Mouse (Mus musculus): ENCODE data around the gene Fosl1. TPM values are rescaled to one million over a fixed set of nuclear protein-coding genes. Genes with fewer than 3 reads are reported as not detected.
"Not testable (repeated sequence)": the region's sequence is repeated elsewhere in the genome, so short reads cannot be mapped to it uniquely, and the experiment has no call there.

The Fosl1 gene
- polyA plus RNA-seq, 1 experiment from 2014 or later, result not detected

GRCm38 (mm10) chr19:5483386-5484359, 36.3 kb downstream of the Fosl1 start:
- Histone ChIP-seq H3K36me3 (peaks cover 81% of the 10 kb centered on the region), H3K27ac (no peak overlapping the region), H3K27me3 (ENCODE audit: insufficient read depth, poor library complexity, severe bottlenecking) (no peaks in the 10 kb centered on the region), H3K4me1 (replicated peaks) (peaks cover 22% of the 10 kb centered on the region), H3K4me3 (0 out of 2 replicates have a peak overlapping the region, but pooled peaks have one; percentile 2), H3K9me3 (no peaks in the 10 kb centered on the region)
- DNase-seq (ENCODE audit: low spot score), result no peak
- 96% methylated on average over 19 of the region's 19 CpGs for WGBS

GRCm38 (mm10) chr19:5484496-5484895, 37.1 kb downstream of the Fosl1 start:
- H3K36me3 ChIP-seq, result peaks cover 73% of the 10 kb centered on the region
- no peaks in the 10 kb centered on the region for H3K9me3 ChIP-seq
- H3K27me3 ChIP-seq (ENCODE audit: insufficient read depth, poor library complexity, severe bottlenecking), result no peaks in the 10 kb centered on the region
- no peak for DNase-seq (ENCODE audit: low spot score)
- H3K4me1 ChIP-seq (replicated peaks), result peaks cover 30% of the 10 kb centered on the region
- 91% methylated on average over 5 of the region's 5 CpGs for WGBS
- no peak overlapping the region for H3K27ac ChIP-seq
- H3K4me3 ChIP-seq, result no peak overlapping the region

- peaks cover 64% of the 10 kb centered on the region for H3K36me3 ChIP-seq
- no peaks in the 10 kb centered on the region for H3K27me3 ChIP-seq (ENCODE audit: insufficient read depth, poor library complexity, severe bottlenecking)
- 96% methylated on average over 8 of the region's 8 CpGs for WGBS
- H3K4me3 ChIP-seq, result no peak overlapping the region
- no peak for DNase-seq (ENCODE audit: low spot score)
- H3K4me1 ChIP-seq (replicated peaks), result peaks cover 38% of the 10 kb centered on the region
- H3K27ac ChIP-seq, result no peak overlapping the region
- H3K9me3 ChIP-seq, result no peaks in the 10 kb centered on the region
Measured at GRCm38 (mm10) chr19:5485371-5485770, 38.0 kb downstream of the Fosl1 start.

GRCm38 (mm10) chr19:5485821-5486220, 38.5 kb downstream of the Fosl1 start:
- peaks cover 59% of the 10 kb centered on the region for H3K36me3 ChIP-seq

GRCm38 (mm10) chr19:5486286-5486685, 38.9 kb downstream of the Fosl1 start:
- WGBS, result 88% methylated on average over 8 of the region's 8 CpGs
- Histone ChIP-seq H3K9me3 (no peaks in the 10 kb centered on the region), H3K36me3 (peaks cover 55% of the 10 kb centered on the region), H3K27ac (no peak overlapping the region), H3K4me1 (replicated peaks) (peaks cover 38% of the 10 kb centered on the region), H3K27me3 (ENCODE audit: insufficient read depth, poor library complexity, severe bottlenecking) (no peaks in the 10 kb centered on the region), H3K4me3 (no peak overlapping the region)
- DNase-seq (ENCODE audit: low spot score), result no peak

More at GRCm38 (mm10) chr19:5485821-5486220, 38.5 kb downstream of the Fosl1 start:
- Histone ChIP-seq H3K4me3 (no peak overlapping the region), H3K4me1 (replicated peaks) (peaks cover 38% of the 10 kb centered on the region), H3K27ac (no peak overlapping the region), H3K27me3 (ENCODE audit: insufficient read depth, poor library complexity, severe bottlenecking) (no peaks in the 10 kb centered on the region), H3K9me3 (no peaks in the 10 kb centered on the region)
- no peak for DNase-seq (ENCODE audit: low spot score)
- 95% methylated on average over 7 of the region's 7 CpGs for WGBS

GRCm38 (mm10) chr19:5486771-5487170, 39.4 kb downstream of the Fosl1 start:
- H3K36me3 ChIP-seq, result peaks cover 50% of the 10 kb centered on the region
- DNase-seq (ENCODE audit: low spot score), result no peak
- H3K4me1 ChIP-seq (replicated peaks), result peaks cover 40% of the 10 kb centered on the region
- 97% methylated on average over 4 of the region's 4 CpGs for WGBS
- peak overlapping the region; percentile 65 for H3K4me3 ChIP-seq
- H3K27me3 ChIP-seq (ENCODE audit: insufficient read depth, poor library complexity, severe bottlenecking), result no peaks in the 10 kb centered on the region
- H3K9me3 ChIP-seq, result no peaks in the 10 kb centered on the region
- no peak overlapping the region for H3K27ac ChIP-seq

- peak; percentile 96 for DNase-seq (ENCODE audit: low spot score)
- Histone ChIP-seq H3K27me3 (ENCODE audit: insufficient read depth, poor library complexity, severe bottlenecking) (no peaks in the 10 kb centered on the region), H3K4me1 (replicated peaks) (peaks cover 52% of the 10 kb centered on the region), H3K36me3 (peaks cover 49% of the 10 kb centered on the region), H3K9me3 (no peaks in the 10 kb centered on the region), H3K4me3 (peak within 1 kb of the TSS; percentile 65), H3K27ac (peak within 1 kb of the TSS; percentile 99)
- WGBS, result under 1% methylated on average over 39 of the region's 39 CpGs
Measured at GRCm38 (mm10) chr19:5487768-5488550, 40.6 kb downstream of the Fosl1 start, which contains the start of gene Mus81. TSS of gene Mus81 (minus strand) at chr19:5488402.

GRCm38 (mm10) chr19:5488878-5489571, 41.7 kb downstream of the Fosl1 start:
- Histone ChIP-seq H3K27ac (peak overlapping the region; percentile 99), H3K36me3 (peaks cover 49% of the 10 kb centered on the region), H3K9me3 (no peaks in the 10 kb centered on the region), H3K4me1 (replicated peaks) (peaks cover 57% of the 10 kb centered on the region), H3K27me3 (ENCODE audit: insufficient read depth, poor library complexity, severe bottlenecking) (no peaks in the 10 kb centered on the region), H3K4me3 (peak overlapping the region; percentile 65)
- peak; percentile 99 for DNase-seq (ENCODE audit: low spot score)
- WGBS, result under 1% methylated on average over 26 of the region's 26 CpGs

- not testable (repeated sequence) for H3K9me3 ChIP-seq; H3K27me3 ChIP-seq (ENCODE audit: insufficient read depth, poor library complexity, severe bottlenecking); DNase-seq (ENCODE audit: low spot score)
- peak overlapping the region; percentile 99 for H3K27ac ChIP-seq
- 58% methylated on average over 10 of the region's 10 CpGs for WGBS
- H3K4me3 ChIP-seq, result peak overlapping the region; percentile 99
- peaks cover 49% of the 10 kb centered on the region for H3K36me3 ChIP-seq
- H3K4me1 ChIP-seq (replicated peaks), result peaks cover 57% of the 10 kb centered on the region
Measured at GRCm38 (mm10) chr19:5489721-5490120, 42.4 kb downstream of the Fosl1 start.

GRCm38 (mm10) chr19:5490313-5490897, 43.1 kb downstream of the Fosl1 start, which contains the start of gene Cfl1:
TSS of gene Cfl1 (plus strand) at chr19:5490455.
- Histone ChIP-seq H3K36me3 (peaks cover 48% of the 10 kb centered on the region), H3K4me1 (replicated peaks) (peaks cover 57% of the 10 kb centered on the region), H3K27ac (peak within 1 kb of the TSS; percentile 99), H3K27me3 (ENCODE audit: insufficient read depth, poor library complexity, severe bottlenecking) (no peaks in the 10 kb centered on the region), H3K4me3 (peak within 1 kb of the TSS; percentile 99), H3K9me3 (no peaks in the 10 kb centered on the region)
- under 1% methylated on average over 62 of the region's 62 CpGs for WGBS
- peak; percentile 96 for DNase-seq (ENCODE audit: low spot score)

- H3K27ac ChIP-seq, result peak overlapping the region; percentile 99
- under 1% methylated on average over 59 of the region's 59 CpGs for WGBS
- peaks cover 59% of the 10 kb centered on the region for H3K4me1 ChIP-seq (replicated peaks)
- H3K36me3 ChIP-seq, result peaks cover 48% of the 10 kb centered on the region
- no peaks in the 10 kb centered on the region for H3K9me3 ChIP-seq
- DNase-seq (ENCODE audit: low spot score), result peak; percentile 81
- peak overlapping the region; percentile 99 for H3K4me3 ChIP-seq
- H3K27me3 ChIP-seq (ENCODE audit: insufficient read depth, poor library complexity, severe bottlenecking), result no peaks in the 10 kb centered on the region
Measured at GRCm38 (mm10) chr19:5490898-5491708, 43.8 kb downstream of the Fosl1 start.
